Mouse (Mus musculus): ENCODE data around the gene Abcc3.

Abcc3 gene

GRCm38 (mm10) chr11:94392672-94393109 is at the start of gene Abcc3:
TSS of gene Abcc3 (minus strand) at chr11:94392997.
- DNase-seq (ENCODE audit: low read depth in 1 of 2, low spot score in 2 of 2), result peak in 1 of 2 experiments; percentile 5

- no peak for DNase-seq (ENCODE audit: low read depth in 1 of 2, low spot score in 2 of 2)
Measured at GRCm38 (mm10) chr11:94441752-94442151, 49.0 kb upstream of the Abcc3 start.

DNA sequence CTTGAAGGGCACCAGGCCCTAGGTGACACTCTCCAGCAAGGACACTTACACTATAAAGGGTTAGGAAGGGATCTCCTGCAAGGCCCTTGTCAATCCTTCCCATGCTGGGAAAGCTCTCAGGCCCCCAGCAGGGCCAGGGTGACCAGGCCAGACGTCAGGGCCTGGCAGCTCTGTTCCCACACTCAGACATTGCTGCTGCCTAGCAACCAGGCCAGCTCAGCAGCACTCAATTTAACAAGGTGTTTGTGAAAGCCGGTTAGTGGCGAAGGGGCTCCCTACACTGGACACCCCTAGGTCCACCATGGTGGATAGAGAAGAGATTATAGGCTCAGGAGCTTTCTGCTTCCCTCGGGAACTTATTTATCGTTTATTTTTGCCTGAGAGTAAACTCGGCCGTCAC is 48.3 kb upstream of the Abcc3 start:
- DNase-seq (ENCODE audit: low read depth in 1 of 2, low spot score in 2 of 2), result no peak

DNA sequence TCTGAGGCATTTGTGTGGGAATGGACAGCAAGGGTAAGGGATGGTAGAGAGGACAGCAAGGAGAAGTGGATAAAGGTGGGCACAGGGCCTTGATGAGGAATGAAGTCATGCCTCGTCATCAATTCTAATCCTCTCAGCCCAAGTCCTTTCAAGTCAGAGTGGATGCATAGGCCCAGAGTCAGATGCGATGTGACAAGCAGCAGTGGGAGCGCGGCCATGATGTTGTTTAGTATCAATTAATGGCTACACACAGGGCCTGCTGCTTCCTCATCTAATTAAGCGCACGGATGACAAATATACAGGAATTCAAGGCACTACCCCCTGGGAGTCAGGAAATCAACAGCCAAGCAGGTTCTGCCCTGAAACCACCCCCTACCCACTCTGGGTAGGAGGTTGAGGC is 47.6 kb upstream of the Abcc3 start:
- no peak for DNase-seq (ENCODE audit: low read depth in 1 of 2, low spot score in 2 of 2)

DNA sequence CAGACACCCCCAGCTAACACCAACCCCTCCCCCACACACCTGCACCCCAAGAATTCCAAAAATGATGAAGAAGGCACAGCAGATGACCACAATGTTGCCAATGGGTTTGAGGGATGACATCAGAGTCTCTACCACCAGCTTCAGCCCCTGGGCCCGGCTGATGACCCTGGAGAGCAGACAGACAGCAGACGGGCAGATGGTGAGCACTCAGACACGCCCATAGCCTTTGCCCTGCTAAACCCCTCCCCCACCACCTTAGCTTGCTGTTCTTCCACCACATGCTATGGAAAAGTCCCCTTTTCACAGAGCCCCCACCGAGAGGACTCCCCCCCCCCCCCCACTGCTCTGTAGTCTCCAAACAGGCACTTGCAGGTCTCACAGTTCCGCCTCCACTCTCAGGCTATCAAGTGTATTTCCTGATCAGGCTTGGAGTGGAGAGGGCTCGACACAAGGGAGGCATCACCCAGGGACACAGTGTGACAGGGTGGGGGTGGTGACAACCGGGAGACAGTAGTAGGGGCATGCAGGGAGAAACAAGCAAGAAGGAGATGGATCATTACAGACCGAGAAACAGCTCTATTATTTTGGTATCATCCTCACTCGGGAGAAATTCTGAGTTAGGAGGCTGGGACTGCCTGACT is 36.3 kb upstream of the Abcc3 start:
- no peak for DNase-seq (ENCODE audit: low read depth in 1 of 2, low spot score in 2 of 2)

DNA sequence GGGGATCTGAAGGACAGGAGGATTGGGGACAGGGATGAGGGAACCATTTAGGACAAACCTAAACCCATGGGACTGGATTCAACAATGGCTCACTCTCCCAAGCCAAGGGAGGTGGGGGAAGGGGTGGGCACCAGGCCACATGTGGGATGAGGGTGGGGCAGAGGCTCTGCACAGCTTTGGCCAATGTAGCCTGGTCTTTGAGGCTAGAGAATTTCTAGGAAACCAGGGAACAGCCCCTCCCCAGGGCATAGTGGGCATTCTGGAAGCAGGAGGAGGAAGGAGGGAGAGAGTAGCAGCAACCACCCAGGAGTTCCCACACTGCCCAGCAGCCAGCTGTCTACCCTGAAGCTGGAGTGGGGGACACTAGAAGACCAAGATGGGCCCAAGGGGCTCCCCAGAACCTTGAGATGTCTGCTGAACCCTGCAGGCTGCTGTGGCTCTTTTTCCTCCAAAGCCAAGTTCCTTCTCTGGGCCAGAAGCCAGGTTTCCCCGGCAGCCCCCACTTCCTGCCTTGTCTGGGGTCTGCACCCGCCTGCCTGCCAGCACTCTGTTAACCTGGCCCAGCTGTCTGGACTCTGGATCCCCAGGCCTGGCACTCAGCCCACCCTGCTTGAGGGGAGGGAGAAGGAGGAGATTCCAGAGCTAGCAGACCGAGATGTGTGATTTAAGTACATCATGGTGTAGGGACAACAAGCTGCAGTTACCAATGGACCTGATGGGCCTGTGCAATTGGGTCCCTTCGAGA is 35.5 kb upstream of the Abcc3 start:
- DNase-seq (ENCODE audit: low read depth in 1 of 2, low spot score in 2 of 2), result no peak

- DNase-seq (ENCODE audit: low read depth in 1 of 2, low spot score in 2 of 2), result no peak
Measured at GRCm38 (mm10) chr11:94425656-94426055, 32.9 kb upstream of the Abcc3 start.

DNA sequence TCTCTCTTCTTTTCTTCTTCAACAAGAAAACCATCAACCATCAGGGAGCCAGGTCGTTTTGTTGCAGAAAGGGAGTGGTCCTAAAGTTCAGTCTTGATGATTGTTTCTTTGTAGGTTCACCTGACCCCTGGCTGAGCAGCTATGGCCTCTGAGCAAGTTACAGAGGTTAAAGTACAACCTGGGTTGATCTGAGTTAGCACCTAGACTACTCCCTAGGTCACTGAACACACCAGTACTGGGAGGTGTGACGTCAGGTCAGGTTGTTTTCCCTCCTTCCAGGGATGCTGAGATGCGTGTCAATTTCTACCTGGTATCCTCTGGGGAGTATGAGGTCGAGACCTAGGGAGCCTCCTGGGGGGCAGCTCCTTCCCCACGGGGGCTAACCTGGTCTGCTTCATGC is 32.4 kb upstream of the Abcc3 start:
- no peak for DNase-seq (ENCODE audit: low read depth in 1 of 2, low spot score in 2 of 2)

- DNase-seq (ENCODE audit: low read depth in 1 of 2, low spot score in 2 of 2), result no peak
Measured at GRCm38 (mm10) chr11:94424380-94424779, 31.6 kb upstream of the Abcc3 start.

GRCm38 (mm10) chr11:94423855-94424254 is 31.1 kb upstream of the Abcc3 start:
- DNase-seq (ENCODE audit: low read depth in 1 of 2, low spot score in 2 of 2), result no peak

- DNase-seq (ENCODE audit: low read depth in 1 of 2, low spot score in 2 of 2), result no peak
Measured at GRCm38 (mm10) chr11:94420991-94421390, 28.2 kb upstream of the Abcc3 start.

DNA sequence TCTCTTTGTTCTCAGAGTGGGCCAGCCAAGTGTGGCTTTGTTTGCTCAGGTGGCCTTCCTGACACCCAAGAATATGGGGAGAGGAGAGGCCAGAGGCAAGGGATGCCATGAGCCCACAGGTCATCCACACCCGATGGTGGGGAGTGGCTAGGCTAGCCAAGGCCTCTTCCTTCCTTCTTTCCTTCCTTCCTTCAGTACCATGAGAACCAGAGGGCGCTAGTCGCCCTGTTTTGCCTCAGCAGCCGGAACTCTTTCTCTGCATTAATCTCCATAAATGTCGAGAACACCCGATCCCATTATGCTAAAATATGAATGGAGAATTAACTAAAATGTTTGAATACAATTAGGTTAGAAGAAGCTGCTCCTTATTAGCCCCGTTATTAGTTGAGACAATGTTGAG is 27.5 kb upstream of the Abcc3 start:
- no peak for DNase-seq (ENCODE audit: low read depth in 1 of 2, low spot score in 2 of 2)

DNA sequence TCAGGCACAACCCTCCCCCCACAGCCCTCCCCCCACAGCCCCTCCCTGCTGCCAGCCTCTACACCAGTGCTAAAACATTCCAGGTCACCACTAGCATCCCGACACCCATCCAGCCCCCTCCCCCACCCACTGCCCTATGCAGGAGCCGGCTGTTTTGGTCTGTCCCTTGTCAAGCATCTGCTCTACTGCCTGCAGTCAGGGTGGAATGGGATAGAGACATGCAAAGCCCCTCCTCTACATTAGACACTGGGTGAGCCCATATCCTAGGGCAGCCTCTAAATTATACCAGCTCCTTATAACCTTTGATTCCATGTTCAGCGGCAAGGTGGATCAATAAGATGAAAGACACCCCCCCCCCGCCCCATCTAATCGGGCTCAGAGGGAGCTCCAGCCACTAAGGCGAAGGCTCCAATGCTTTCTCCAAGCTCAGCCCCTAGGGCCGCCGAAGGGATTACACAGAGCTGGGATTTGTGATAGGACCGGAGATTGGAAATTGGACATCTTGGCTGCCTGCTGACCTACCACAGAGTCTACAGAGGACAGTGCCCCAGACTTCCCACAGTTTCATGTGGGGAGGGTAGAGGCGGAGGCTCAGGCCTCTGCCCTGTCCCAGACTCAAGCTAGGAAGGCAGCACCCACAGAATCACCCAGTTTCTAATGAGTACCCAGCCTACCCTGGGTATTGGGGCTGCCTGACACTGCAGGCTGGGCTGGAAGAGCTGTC is 26.4 kb upstream of the Abcc3 start:
- DNase-seq (ENCODE audit: low read depth in 1 of 2, low spot score in 2 of 2), result no peak

GRCm38 (mm10) chr11:94414042-94414441 is 21.2 kb upstream of the Abcc3 start:
- DNase-seq (ENCODE audit: low read depth in 1 of 2, low spot score in 2 of 2), result no peak

- no peak for DNase-seq (ENCODE audit: low read depth in 1 of 2, low spot score in 2 of 2)
Measured at GRCm38 (mm10) chr11:94413516-94413915, 20.7 kb upstream of the Abcc3 start.

DNA sequence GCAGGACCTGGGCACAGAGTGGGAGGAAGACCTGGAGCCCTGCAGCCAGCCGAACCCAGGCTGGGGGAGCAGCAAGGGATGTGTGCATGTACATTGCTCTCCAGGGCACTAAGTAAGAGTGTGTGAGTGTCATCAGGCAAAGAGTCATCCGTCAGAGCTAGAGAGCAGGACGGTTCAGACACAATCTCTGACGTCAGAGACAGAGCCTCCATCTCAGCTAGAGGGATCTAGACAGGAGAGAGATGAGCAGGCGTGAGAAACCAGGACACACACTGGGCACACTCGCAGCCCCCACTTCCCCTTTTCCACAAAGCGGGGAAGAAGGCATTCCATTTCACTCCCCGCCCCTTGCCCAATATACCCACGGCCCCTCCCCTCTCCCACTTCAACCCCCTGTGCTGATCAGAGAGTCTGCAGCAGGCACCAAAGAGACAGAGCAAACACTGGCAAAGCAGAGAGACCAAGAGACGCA is 20.2 kb upstream of the Abcc3 start:
- no peak for DNase-seq (ENCODE audit: low read depth in 1 of 2, low spot score in 2 of 2)

DNA sequence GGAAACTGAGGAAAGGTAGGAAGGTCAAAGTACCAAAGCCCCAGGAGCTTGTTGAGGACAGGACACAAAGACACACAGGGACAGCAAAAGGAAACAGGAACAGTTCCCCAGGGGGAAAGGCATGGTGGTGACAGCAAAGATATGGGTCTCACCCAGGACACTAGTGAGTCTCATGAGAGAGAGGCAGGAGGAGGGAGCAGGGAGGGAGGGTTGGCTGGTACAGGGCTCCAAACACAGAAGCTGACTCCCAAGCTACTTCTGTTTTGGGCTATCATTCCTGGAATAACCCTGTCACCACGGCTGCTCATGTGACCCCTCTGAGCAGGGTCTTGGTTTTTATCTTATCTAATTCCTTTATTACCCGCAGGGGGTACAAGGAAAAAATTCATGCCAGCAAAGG is 19.8 kb upstream of the Abcc3 start:
- no peak for DNase-seq (ENCODE audit: low read depth in 1 of 2, low spot score in 2 of 2)

- DNase-seq (ENCODE audit: low read depth in 1 of 2, low spot score in 2 of 2), result no peak
Measured at GRCm38 (mm10) chr11:94407803-94408321, 15.1 kb upstream of the Abcc3 start.

DNA sequence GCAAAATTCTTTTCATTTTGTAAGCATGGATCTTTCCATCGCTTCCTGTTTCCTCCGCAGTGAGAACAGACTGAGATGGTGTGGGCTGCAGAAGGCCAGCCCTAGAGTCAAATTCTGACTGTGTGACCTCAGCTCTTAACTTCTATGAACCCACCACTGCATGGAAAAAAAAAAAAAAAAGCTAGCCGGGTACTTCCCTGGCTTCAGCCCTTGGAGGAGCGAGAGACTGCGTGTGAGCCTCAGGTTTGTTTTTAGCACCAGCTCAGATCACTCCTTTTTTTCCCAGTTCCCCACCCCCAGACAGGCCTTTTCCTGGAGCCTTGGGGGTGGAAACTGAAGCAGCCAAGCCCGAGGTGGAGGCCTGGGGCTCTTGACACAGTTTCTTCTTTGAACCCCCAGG is 12.6 kb upstream of the Abcc3 start:
- DNase-seq (ENCODE audit: low read depth in 1 of 2, low spot score in 2 of 2), result no peak

GRCm38 (mm10) chr11:94404641-94405260 is 12.0 kb upstream of the Abcc3 start:
- DNase-seq (ENCODE audit: low read depth in 1 of 2, low spot score in 2 of 2), result peak; percentile 27 to 46

DNA sequence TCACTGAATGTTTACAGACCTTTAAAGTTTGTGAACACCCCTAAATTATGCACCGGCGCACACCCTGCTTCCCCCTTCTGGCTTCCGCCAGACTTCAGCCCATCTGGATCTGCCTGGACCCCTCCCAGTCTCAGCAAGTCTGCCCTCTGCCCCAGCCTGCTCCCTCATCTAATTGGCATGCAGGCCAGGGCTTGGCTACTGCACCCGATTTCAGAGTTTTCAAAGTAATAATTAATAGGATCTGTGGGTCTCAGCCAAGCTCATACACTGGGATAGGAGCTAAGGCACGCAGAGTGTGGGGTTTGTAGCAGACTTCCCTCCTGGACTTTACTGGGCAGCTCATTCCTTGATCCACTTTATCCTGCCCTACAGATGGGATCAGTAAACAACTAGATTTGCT is 11.4 kb upstream of the Abcc3 start:
- DNase-seq (ENCODE audit: low read depth in 1 of 2, low spot score in 2 of 2), result no peak
